Mouse (Mus musculus) heart, embryonic 16.5 days (tissue): ENCODE results near the gene Yaf2. TPM values are rescaled to one million over a fixed set of nuclear protein-coding genes. Genes with fewer than 3 reads are reported as not detected.

Source experiments
- ATAC-seq: fragments of 200-750 bp; cut with Nextera tagmentation; replicated peaks from 2 replicates; pipeline ENCODE4 v1.8.0; 2017; ENCODE audit warnings: moderate number of reproducible peaks; ENCODE audit not compliant: insufficient read depth, low FRiP score; ENCODE audit errors: extremely low read depth
- H3K27ac ChIP-seq: fragments of 300-500 bp; sonication (generic); 2 replicates; pipeline ENCODE4 v1.5.1; 2014; ENCODE audit warnings: mild to moderate bottlenecking, low read length, control low read depth, moderate library complexity
- H3K27me3 ChIP-seq: fragments of 300-500 bp; sonication (generic); 2 replicates; pipeline ENCODE4 v1.6.1; 2014; ENCODE audit warnings: low read length, mixed read lengths; ENCODE audit not compliant: control insufficient read depth, insufficient read depth
- H3K36me3 ChIP-seq: fragments of 300-500 bp; sonication (generic); 2 replicates; pipeline ENCODE4 v1.6.1; 2014; ENCODE audit not compliant: control insufficient read depth, insufficient read depth
- H3K4me1 ChIP-seq: fragments of 300-500 bp; sonication (generic); 2 replicates; pipeline ENCODE4 v1.6.1; 2014; ENCODE audit warnings: low read length, mixed read lengths; ENCODE audit not compliant: control insufficient read depth, insufficient read depth
- H3K4me2 ChIP-seq: fragments of 300-500 bp; sonication (generic); 2 replicates; pipeline ENCODE4 v1.6.1; 2014; ENCODE audit warnings: low read depth, mild to moderate bottlenecking, control low read depth, low read length
- H3K4me3 ChIP-seq: fragments of 300-500 bp; sonication (generic); 2 replicates; pipeline ENCODE4 v1.5.1; 2014; ENCODE audit warnings: mild to moderate bottlenecking, control low read depth, low read length
- H3K9ac ChIP-seq: fragments of 300-500 bp; sonication (generic); 2 replicates; pipeline ENCODE4 v1.6.1; 2014; ENCODE audit warnings: low read length, control low read depth
- H3K9me3 ChIP-seq: fragments of 300-500 bp; sonication (generic); replicated peaks from 2 replicates; pipeline ENCODE4 v1.6.1; 2016; ENCODE audit warnings: low read length; ENCODE audit not compliant: control insufficient read depth
- WGBS: fragments of 180-500 bp; shearing (Covaris S2); extraction: QIAGEN DNeasy Blood & Tissue Kit; methylation state at CpG from one replicate; pipeline ENCODE4 v1.1.7; 2014; 5-methylcytosine and 5-hydroxymethylcytosine counted together
- polyA plus RNA-seq: library from polyadenylated mRNA; unstranded; fragments of >200 nt; fragmentation: Nextera tagmentation; extraction: Ambion mirVana; gene quantifications from 2 replicates; pipeline ENCODE4 v1.2.1, GENCODE M21; 2015

Yaf2 gene
- polyA plus RNA-seq, 1 experiment from 2014 or later = 58.7 TPM

DNA sequence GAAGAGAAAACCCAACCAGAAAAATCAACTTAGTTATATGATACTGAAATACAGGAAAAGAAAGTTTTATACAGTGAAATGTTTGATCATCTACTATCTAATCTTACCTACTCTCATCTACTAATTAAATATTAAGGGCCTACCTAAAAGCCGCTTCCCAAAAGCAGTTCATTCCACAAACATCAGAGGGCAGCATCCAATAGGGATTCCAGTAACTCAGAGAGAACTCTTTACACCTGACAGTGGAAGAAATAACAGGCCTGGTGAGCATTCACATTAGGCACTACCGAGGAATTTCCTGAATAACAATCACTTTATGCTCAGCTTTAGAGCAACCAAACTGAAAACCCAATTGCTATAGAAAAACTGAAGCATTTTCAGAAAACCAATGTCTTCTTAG lies 71.0 kb downstream of the Yaf2 start:
- WGBS = 39% methylated on average over 2 of the region's 2 CpGs

DNA sequence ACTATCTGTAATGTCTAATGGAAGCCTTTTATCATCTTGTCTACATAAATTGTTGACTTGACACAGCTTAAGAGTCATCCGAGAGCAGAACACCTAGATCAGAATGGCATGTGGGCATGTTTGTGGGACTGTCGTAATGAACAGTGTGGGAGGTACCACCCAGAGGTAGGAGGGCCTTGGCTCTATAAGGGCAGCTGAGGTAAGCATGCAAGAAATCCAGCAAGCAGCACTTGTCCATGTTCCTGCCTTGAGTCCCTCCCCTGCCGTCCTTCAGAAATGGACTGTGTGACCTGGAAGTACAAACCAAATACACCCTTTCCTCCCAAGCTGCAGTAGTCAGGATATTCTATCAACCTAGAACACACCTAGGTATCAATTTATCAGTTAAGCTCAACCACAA lies 71.5 kb downstream of the Yaf2 start:
- no peak overlapping the region for H3K27ac ChIP-seq
- H3K4me1 ChIP-seq = peaks cover 10% of the 10 kb centered on the region
- H3K4me3 ChIP-seq = no peak overlapping the region
- 69% methylated on average over 3 of the region's 3 CpGs for WGBS
- no peaks in the 10 kb centered on the region for H3K27me3 ChIP-seq
- no peak overlapping the region for H3K9ac ChIP-seq
- H3K4me2 ChIP-seq = no peak overlapping the region
- ATAC-seq = no peak
- peaks cover 7% of the 10 kb centered on the region for H3K36me3 ChIP-seq
- no peaks in the 10 kb centered on the region for H3K9me3 ChIP-seq

More for the DNA sequence above, 71.0 kb downstream of the Yaf2 start:
- Histone ChIP-seq H3K4me3 (no peak overlapping the region), H3K4me2 (no peak overlapping the region), H3K9me3 (no peaks in the 10 kb centered on the region), H3K4me1 (peaks cover 10% of the 10 kb centered on the region), H3K36me3 (peaks cover 7% of the 10 kb centered on the region), H3K9ac (no peak overlapping the region), H3K27ac (no peak overlapping the region), H3K27me3 (no peaks in the 10 kb centered on the region)
- ATAC-seq = no peak

DNA sequence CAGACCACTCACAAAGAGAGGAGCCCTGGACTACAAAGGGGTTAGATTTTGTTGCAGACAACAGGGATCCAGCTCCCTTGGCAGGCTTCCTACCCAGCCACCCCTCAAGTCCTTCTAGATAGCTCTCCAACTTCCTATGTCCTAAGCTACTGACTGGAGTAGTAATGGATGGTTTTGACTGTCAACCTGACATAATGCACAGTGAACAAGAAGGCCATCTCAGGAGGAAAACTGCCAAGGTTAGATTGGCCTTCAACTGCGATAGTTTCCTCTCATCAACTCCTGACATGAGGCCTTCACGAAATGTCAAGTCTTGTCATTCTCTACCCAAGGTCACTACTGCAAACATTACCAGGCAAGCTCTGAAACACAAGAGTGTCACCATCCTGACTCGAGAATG lies 72.5 kb downstream of the Yaf2 start:
- Histone ChIP-seq H3K27ac (no peak overlapping the region), H3K4me2 (no peak overlapping the region), H3K4me1 (peaks cover 10% of the 10 kb centered on the region), H3K27me3 (no peaks in the 10 kb centered on the region), H3K4me3 (no peak overlapping the region), H3K36me3 (peaks cover 7% of the 10 kb centered on the region), H3K9ac (no peak overlapping the region), H3K9me3 (no peaks in the 10 kb centered on the region)
- 78% methylated on average over 3 of the region's 3 CpGs for WGBS
- no peak for ATAC-seq

DNA sequence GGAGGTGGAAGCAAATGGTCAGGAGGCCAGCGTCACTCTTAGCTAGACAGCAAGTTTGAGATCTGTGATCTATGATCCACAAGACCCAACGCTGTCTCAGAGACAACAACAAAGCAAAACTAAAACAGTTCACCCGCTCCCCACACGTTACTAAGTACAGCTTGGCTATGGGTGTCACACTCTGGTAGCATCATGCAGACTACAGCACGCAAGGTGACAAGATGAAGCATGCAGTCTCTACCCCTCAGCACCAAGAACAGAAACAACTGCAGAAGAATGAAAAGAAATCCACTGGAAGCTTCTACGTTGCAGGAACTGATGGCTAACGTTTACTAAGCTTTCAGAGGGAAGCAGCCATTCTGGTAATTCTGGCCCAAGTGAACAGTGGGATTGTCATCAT lies 73.2 kb downstream of the Yaf2 start:
- ATAC-seq = no peak
- Histone ChIP-seq H3K4me2 (no peak overlapping the region), H3K27ac (no peak overlapping the region), H3K9ac (no peak overlapping the region), H3K9me3 (no peaks in the 10 kb centered on the region), H3K27me3 (no peaks in the 10 kb centered on the region), H3K36me3 (peaks cover 9% of the 10 kb centered on the region), H3K4me3 (no peak overlapping the region), H3K4me1 (peaks cover 10% of the 10 kb centered on the region)
- WGBS = 81% methylated on average over 7 of the region's 7 CpGs

GRCm38 (mm10) chr15:93262818-93263217 lies 73.9 kb downstream of the Yaf2 start:
- WGBS = 55% methylated on average over 5 of the region's 5 CpGs
- Histone ChIP-seq H3K27ac (no peak overlapping the region), H3K4me2 (no peak overlapping the region), H3K36me3 (peaks cover 10% of the 10 kb centered on the region), H3K4me1 (peaks cover 10% of the 10 kb centered on the region), H3K9me3 (no peaks in the 10 kb centered on the region), H3K9ac (no peak overlapping the region), H3K4me3 (no peak overlapping the region), H3K27me3 (no peaks in the 10 kb centered on the region)
- no peak for ATAC-seq

DNA sequence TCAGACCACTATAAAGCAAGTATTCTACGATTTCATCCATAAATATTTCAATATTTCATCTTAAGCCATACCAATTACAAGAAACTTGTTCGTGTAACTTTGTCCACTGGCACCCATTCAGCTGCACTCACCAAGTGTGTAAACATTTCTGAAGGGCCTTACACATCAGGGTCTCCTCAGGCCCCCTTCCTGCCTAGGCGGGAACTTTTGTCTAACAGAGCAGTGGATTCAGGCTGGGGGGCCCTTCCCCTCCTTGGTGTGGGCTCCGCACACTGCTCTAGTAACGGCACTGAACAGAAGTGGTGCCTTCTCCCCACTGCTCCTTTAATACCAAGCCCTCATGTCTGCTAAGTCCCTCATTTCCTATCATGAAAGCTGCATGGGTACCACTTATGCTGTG lies 74.5 kb downstream of the Yaf2 start:
- WGBS = 82% methylated on average over 5 of the region's 5 CpGs
- no peak for ATAC-seq

DNA sequence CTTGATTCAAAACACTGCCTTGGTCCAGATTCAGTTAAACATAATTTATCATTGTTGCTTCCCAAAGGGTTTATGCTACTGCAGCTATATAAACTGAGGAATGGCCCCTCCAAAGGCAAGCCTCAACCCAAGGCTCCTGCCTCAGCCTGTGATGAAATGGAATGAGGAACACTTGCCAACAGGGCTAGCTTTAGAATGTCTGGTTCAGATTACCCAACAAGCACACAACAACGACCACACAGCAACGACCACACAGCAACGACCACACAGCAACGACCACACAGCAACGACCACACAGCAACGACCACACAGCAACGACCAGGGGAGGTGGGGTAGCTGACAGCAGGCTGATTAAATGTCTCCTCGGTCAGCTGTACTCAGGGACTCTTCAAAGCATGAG lies 76.8 kb downstream of the Yaf2 start:
- H3K36me3 ChIP-seq = peaks cover 10% of the 10 kb centered on the region
- no peaks in the 10 kb centered on the region for H3K27me3 ChIP-seq
- no peak overlapping the region for H3K27ac ChIP-seq
- no peak overlapping the region for H3K9ac ChIP-seq
- no peak overlapping the region for H3K4me2 ChIP-seq
- H3K4me3 ChIP-seq = no peak overlapping the region
- ATAC-seq = no peak
- H3K9me3 ChIP-seq = no peaks in the 10 kb centered on the region
- whole genome bisulfite sequencing = 77% methylated on average over 8 of the region's 8 CpGs
- H3K4me1 ChIP-seq = peaks cover 5% of the 10 kb centered on the region

More for the DNA sequence above, 74.5 kb downstream of the Yaf2 start:
- no peaks in the 10 kb centered on the region for H3K27me3 ChIP-seq
- no peaks in the 10 kb centered on the region for H3K9me3 ChIP-seq
- peaks cover 10% of the 10 kb centered on the region for H3K36me3 ChIP-seq
- peaks cover 10% of the 10 kb centered on the region for H3K4me1 ChIP-seq
- H3K27ac ChIP-seq = no peak overlapping the region
- H3K4me2 ChIP-seq = no peak overlapping the region
- no peak overlapping the region for H3K9ac ChIP-seq
- no peak overlapping the region for H3K4me3 ChIP-seq

DNA sequence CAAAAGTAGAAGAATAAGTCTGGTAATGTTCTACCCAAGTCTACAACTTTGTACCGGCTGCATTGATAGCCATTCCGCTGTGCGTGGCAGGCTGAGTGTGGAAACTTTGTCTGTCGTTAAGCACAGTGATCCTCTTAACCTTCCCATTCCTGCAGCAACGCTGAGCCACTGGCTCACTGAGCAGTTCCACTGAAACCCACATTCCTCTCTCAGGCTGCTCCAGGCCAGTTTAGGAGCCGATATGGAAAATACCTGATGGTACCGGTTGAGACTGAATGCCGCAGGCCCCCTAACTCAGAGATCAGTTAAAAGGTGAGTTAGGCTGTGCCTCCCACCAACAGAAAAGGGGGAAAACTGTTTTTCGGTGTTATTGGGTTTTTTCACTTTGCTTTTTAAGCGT lies 81.4 kb downstream of the Yaf2 start:
- no peaks in the 10 kb centered on the region for H3K4me1 ChIP-seq
- no peak overlapping the region for H3K9ac ChIP-seq
- H3K4me3 ChIP-seq = no peak overlapping the region
- no peak for ATAC-seq
- no peaks in the 10 kb centered on the region for H3K9me3 ChIP-seq
- H3K36me3 ChIP-seq = peaks cover 12% of the 10 kb centered on the region
- H3K27me3 ChIP-seq = no peaks in the 10 kb centered on the region
- H3K27ac ChIP-seq = no peak overlapping the region
- H3K4me2 ChIP-seq = no peak overlapping the region
- 57% methylated on average over 10 of the region's 10 CpGs for WGBS

- peaks cover 13% of the 10 kb centered on the region for H3K36me3 ChIP-seq
Measured at GRCm38 (mm10) chr15:93253172-93253571, 83.6 kb downstream of the Yaf2 start.

GRCm38 (mm10) chr15:93252396-93252795 lies 84.3 kb downstream of the Yaf2 start:
- no peak for ATAC-seq
- Histone ChIP-seq H3K27ac (no peak overlapping the region), H3K9ac (no peak overlapping the region), H3K4me2 (no peak overlapping the region), H3K27me3 (no peaks in the 10 kb centered on the region), H3K9me3 (no peaks in the 10 kb centered on the region), H3K4me1 (no peaks in the 10 kb centered on the region), H3K36me3 (peaks cover 16% of the 10 kb centered on the region), H3K4me3 (no peak overlapping the region)
- WGBS = 65% methylated on average over 6 of the region's 6 CpGs

More at GRCm38 (mm10) chr15:93253172-93253571, 83.6 kb downstream of the Yaf2 start:
- ATAC-seq = no peak
- Histone ChIP-seq H3K9me3 (no peaks in the 10 kb centered on the region), H3K4me3 (no peak overlapping the region), H3K4me2 (no peak overlapping the region), H3K27ac (no peak overlapping the region), H3K4me1 (no peaks in the 10 kb centered on the region), H3K27me3 (no peaks in the 10 kb centered on the region), H3K9ac (no peak overlapping the region)
- 60% methylated on average over 8 of the region's 8 CpGs for WGBS
